In genomic region chr8:88567314-88568121, GRCm38 (mm10) we compare ENCODE assay signal across 7 mouse cellular contexts. TPM values are rescaled to one million over a fixed set of nuclear protein-coding genes. Genes with fewer than 3 reads are reported as not detected.
DNase-seq lines count a peak whose midpoint lies in the region; ATAC-seq lines count a peak whose summit lies in the region.

No protein-coding gene starts in this region.

- DNase-seq in liver: peak; percentile 30
- DNase-seq in forebrain, embryonic 14.5 days (ENCODE audit: low spot score): peak; percentile 81
- peak; percentile 44 for DNase-seq in lung, postnatal 36 days
- DNase-seq in thymus, postnatal 4 days: peak; percentile 64

- H3K27ac ChIP-seq in liver, embryonic 12.5 days: no peak overlapping the region
- no peak overlapping the region for H3K27ac ChIP-seq in forebrain, embryonic 14.5 days (ENCODE audit: low read depth, low read length)
- H3K27ac ChIP-seq in intestine, embryonic 16.5 days (ENCODE audit: low read length): peak overlapping the region; percentile 42

- H3K9ac ChIP-seq in liver, embryonic 12.5 days: no peak overlapping the region
- no peak overlapping the region for H3K9ac ChIP-seq in forebrain, embryonic 14.5 days (ENCODE audit: low read length)
- no peak overlapping the region for H3K9ac ChIP-seq in intestine, embryonic 16.5 days (ENCODE audit: low read depth, low read length)

- H3K4me3 ChIP-seq in liver, embryonic 12.5 days: no peak overlapping the region
- no peak overlapping the region for H3K4me3 ChIP-seq in forebrain, embryonic 14.5 days (ENCODE audit: low read depth, low read length)
- H3K4me3 ChIP-seq in intestine, embryonic 16.5 days (ENCODE audit: low read length): no peak overlapping the region

- H3K36me3 ChIP-seq in liver, embryonic 12.5 days: no peaks in the 10 kb centered on the region
- H3K36me3 ChIP-seq in forebrain, embryonic 14.5 days (ENCODE audit: control insufficient read depth, insufficient read depth, low read length): no peaks in the 10 kb centered on the region
- no peaks in the 10 kb centered on the region for H3K36me3 ChIP-seq in intestine, embryonic 16.5 days (ENCODE audit: control insufficient read depth, insufficient read depth, low read length)

- no peak overlapping the region for H3K4me2 ChIP-seq in liver, embryonic 12.5 days
- H3K4me2 ChIP-seq in forebrain, embryonic 14.5 days (ENCODE audit: low read length): no peak overlapping the region
- H3K4me2 ChIP-seq in intestine, embryonic 16.5 days (ENCODE audit: low read depth, low read length): no peak overlapping the region

- WGBS in liver, embryonic 12.5 days (ENCODE audit: insufficient replicate concordance): 46% methylated on average over 13 of the region's 13 CpGs
- 52% methylated on average over 13 of the region's 13 CpGs for WGBS in forebrain, embryonic 14.5 days
- 46% methylated on average over 13 of the region's 13 CpGs for WGBS in intestine, embryonic 16.5 days

- no peak for ATAC-seq in liver, embryonic 12.5 days
- peak; percentile 66 for ATAC-seq in common myeloid progenitor, adult 5-6 weeks (replicated peaks; ENCODE audit: low read depth, poor library complexity, severe bottlenecking)
- ATAC-seq in forebrain, embryonic 14.5 days: peak; percentile 35
- no peak for ATAC-seq in intestine, embryonic 16.5 days

- no peaks in the 10 kb centered on the region for H3K9me3 ChIP-seq in liver, embryonic 12.5 days (replicated peaks)
- no peaks in the 10 kb centered on the region for H3K9me3 ChIP-seq in forebrain, embryonic 14.5 days (replicated peaks; ENCODE audit: control insufficient read depth, low read length)
- no peaks in the 10 kb centered on the region for H3K9me3 ChIP-seq in intestine, embryonic 16.5 days (ENCODE audit: control insufficient read depth, low read length)

- H3K4me1 ChIP-seq in liver, embryonic 12.5 days: peaks cover 38% of the 10 kb centered on the region
- H3K4me1 ChIP-seq in forebrain, embryonic 14.5 days (ENCODE audit: control insufficient read depth, insufficient read depth, low read length): peaks cover 29% of the 10 kb centered on the region
- peaks cover 69% of the 10 kb centered on the region for H3K4me1 ChIP-seq in intestine, embryonic 16.5 days (ENCODE audit: control insufficient read depth, insufficient read depth, low read length)

- H3K27me3 ChIP-seq in liver, embryonic 12.5 days (replicated peaks): no peaks in the 10 kb centered on the region
- H3K27me3 ChIP-seq in forebrain, embryonic 14.5 days (replicated peaks; ENCODE audit: control insufficient read depth, insufficient read depth, low read length): no peaks in the 10 kb centered on the region
- H3K27me3 ChIP-seq in intestine, embryonic 16.5 days (replicated peaks; ENCODE audit: control insufficient read depth, insufficient read depth, low read length): no peaks in the 10 kb centered on the region

RNA-seq across cellular contexts. Expression of gene Nkd1, which starts 46.4 kb away (rescaled TPM):
- polyA plus RNA-seq in liver, embryonic 12.5 days (2016; fragmentation: Nextera tagmentation; extraction: Ambion mirVana): 4.3 and 5.5 TPM in 2 replicates
- total RNA-seq in common myeloid progenitor, adult 5-6 weeks (2017): not detected in 2 replicates
- 35.2 and 40.0 TPM in 2 replicates for polyA plus RNA-seq in forebrain, embryonic 14.5 days (2014; fragmentation: Nextera tagmentation; extraction: Ambion mirVana)
- polyA plus RNA-seq in intestine, embryonic 16.5 days (2015; fragmentation: Nextera tagmentation; extraction: Ambion mirVana): 27.8 and 28.4 TPM in 2 replicates

Comparison
In these comparisons a context has a peak if more than half of its experiments do, and no peak if none do; other contexts are left out.
1. DNase-seq: peak in every context shown above with its lines; median percentile 81 in forebrain, embryonic 14.5 days; 64 in thymus, postnatal 4 days; 44 in lung, postnatal 36 days; 30 in liver.
2. ATAC-seq: peak in common myeloid progenitor, adult 5-6 weeks (single experiment) and forebrain, embryonic 14.5 days (single experiment); none in liver, embryonic 12.5 days (single experiment) and intestine, embryonic 16.5 days (single experiment).